Mouse (Mus musculus) bone marrow, adult 2 months (tissue): ENCODE results near the gene Magi3.

ENCODE experiments used
- CTCF ChIP-seq: fragments of 200-500 bp; IDR thresholded peaks from 2 replicates; pipeline ENCODE4 v1.5.1; 2011; ENCODE audit warnings: low read length, control low read depth; ENCODE audit not compliant: control insufficient read depth, insufficient read depth
- POLR2A ChIP-seq: fragments of 200-500 bp; IDR thresholded peaks from 2 replicates; pipeline ENCODE4 v1.6.1; 2011; ENCODE audit warnings: low read depth, mild to moderate bottlenecking, control low read depth, low read length, borderline replicate concordance; ENCODE audit not compliant: control insufficient read depth

DNA sequence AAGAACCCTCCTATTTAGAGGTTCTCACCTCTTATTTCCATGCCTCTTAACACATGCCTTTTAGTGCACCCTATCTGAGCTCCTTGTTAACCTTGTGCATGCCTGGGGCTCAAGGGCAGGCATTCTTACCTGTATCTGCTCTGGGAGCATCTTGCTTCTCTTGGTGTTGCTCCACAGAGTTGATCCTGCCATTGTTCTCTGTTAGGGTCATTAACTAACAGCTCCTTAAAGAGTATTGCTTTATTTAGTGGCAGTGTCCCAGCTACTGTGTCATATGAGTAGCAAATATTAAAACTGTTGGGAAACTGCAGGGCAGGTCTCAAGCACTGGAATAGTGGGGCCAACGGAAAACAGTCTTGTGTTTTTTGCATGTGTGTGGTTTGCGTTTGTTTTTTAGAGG, 249.0 kb downstream of the Magi3 start:
- TF ChIP-seq CTCF: no peak
- no peak for TF ChIP-seq POLR2A
